Mouse (Mus musculus) midbrain, embryonic 13.5 days (tissue): ENCODE measurements at regions not wholly inside any gene's neighbourhood (a gene's known extent, or its start where the extent isn't known, plus 50 kb on each side); places are given as distances from the start of the nearest gene placed in this dataset.
A peak's percentile ranks its signal among the peaks of the same experiment; 100 is the strongest.

Source experiments
- ATAC-seq: fragments of 200-750 bp; cut with Nextera tagmentation; 2 replicates; pipeline ENCODE4 v1.8.0; 2017; ENCODE audit warnings: mild to moderate bottlenecking, moderate TSS enrichment, moderate library complexity
- H3K27ac ChIP-seq: fragments of 300-500 bp; sonication (generic); 2 replicates; pipeline ENCODE4 v1.5.1; 2015; ENCODE audit warnings: inconsistent platforms, mild to moderate bottlenecking, moderate library complexity
- H3K27me3 ChIP-seq: fragments of 300-500 bp; sonication (generic); 2 replicates; pipeline ENCODE4 v1.6.1; 2015; ENCODE audit warnings: mild to moderate bottlenecking, inconsistent platforms
- H3K36me3 ChIP-seq: fragments of 300-500 bp; sonication (generic); 2 replicates; pipeline ENCODE4 v1.6.1; 2015; ENCODE audit warnings: mild to moderate bottlenecking, inconsistent platforms
- H3K4me1 ChIP-seq: fragments of 300-500 bp; sonication (generic); replicated peaks from 2 replicates; pipeline ENCODE4 v1.6.1; 2015; ENCODE audit warnings: inconsistent platforms
- H3K4me2 ChIP-seq: fragments of 300-500 bp; sonication (generic); replicated peaks from 2 replicates; pipeline ENCODE4 v1.6.1; 2015; ENCODE audit warnings: moderate library complexity, mild to moderate bottlenecking, inconsistent platforms
- H3K4me3 ChIP-seq: fragments of 300-500 bp; sonication (generic); replicated peaks from 2 replicates; pipeline ENCODE4 v1.5.1; 2015; ENCODE audit warnings: mild to moderate bottlenecking, inconsistent platforms
- H3K9ac ChIP-seq: fragments of 300-500 bp; sonication (generic); replicated peaks from 2 replicates; pipeline ENCODE4 v1.6.1; 2015; ENCODE audit warnings: mild to moderate bottlenecking, inconsistent platforms
- H3K9me3 ChIP-seq: fragments of 300-500 bp; sonication (generic); 2 replicates; pipeline ENCODE4 v1.6.1; 2016; ENCODE audit warnings: mild to moderate bottlenecking, inconsistent platforms
- WGBS: fragments of 180-500 bp; shearing (Covaris S2); methylation state at CpG from one replicate; pipeline ENCODE4 v1.1.7; 2015; 5-methylcytosine and 5-hydroxymethylcytosine counted together

DNA sequence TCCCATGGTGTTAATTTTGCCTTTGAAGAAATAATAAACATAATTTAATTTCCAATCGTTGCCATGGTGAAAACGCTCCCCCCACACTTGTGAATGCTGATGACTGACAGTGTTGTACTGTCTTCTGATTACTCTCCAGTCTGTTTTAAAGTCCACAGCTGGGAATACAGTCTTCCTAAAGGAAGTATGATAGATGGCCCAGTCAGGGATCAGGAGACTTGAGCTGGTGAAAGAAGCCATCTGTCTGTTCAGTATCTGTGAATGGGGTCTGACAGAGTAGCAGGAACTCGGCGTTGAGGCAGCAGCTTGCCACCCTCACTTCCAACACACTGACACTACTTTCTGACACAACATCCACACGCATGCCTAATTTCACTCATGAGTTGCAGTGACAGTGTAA is 751.2 kb downstream of the Fat4 start:
- ATAC-seq: no peak
- Histone ChIP-seq H3K4me1 (no peaks in the 10 kb centered on the region), H3K36me3 (no peaks in the 10 kb centered on the region), H3K9me3 (no peaks in the 10 kb centered on the region), H3K4me3 (no peak overlapping the region), H3K4me2 (no peak overlapping the region), H3K27ac (no peak overlapping the region), H3K9ac (no peak overlapping the region), H3K27me3 (no peaks in the 10 kb centered on the region)
- WGBS: 76% methylated on average over 5 of the region's 5 CpGs

DNA sequence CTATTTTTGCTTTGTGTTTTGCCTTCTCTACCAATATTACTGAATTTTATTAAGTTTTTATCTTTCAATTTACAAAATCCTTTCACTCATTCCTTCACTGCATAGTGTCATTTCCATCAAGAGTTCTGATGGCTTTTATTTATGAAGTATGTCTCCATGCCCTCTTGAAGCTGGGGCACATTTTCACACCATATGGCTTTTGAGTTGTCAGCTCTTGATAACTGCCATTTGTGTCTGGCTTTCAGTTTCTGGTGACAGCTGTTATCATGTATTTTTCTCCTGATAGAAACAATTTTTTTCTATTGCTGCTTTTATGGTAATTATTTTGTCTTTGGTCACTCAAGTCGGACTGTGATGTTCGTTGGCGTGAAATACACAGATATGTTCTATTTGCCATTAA is 756.5 kb downstream of the Fat4 start:
- Histone ChIP-seq H3K4me3 (no peak overlapping the region), H3K9me3 (no peaks in the 10 kb centered on the region), H3K27ac (no peak overlapping the region), H3K36me3 (no peaks in the 10 kb centered on the region), H3K4me1 (no peaks in the 10 kb centered on the region), H3K4me2 (no peak overlapping the region), H3K27me3 (no peaks in the 10 kb centered on the region), H3K9ac (no peak overlapping the region)
- ATAC-seq: no peak
- 91% methylated on average over 3 of the region's 3 CpGs for WGBS

DNA sequence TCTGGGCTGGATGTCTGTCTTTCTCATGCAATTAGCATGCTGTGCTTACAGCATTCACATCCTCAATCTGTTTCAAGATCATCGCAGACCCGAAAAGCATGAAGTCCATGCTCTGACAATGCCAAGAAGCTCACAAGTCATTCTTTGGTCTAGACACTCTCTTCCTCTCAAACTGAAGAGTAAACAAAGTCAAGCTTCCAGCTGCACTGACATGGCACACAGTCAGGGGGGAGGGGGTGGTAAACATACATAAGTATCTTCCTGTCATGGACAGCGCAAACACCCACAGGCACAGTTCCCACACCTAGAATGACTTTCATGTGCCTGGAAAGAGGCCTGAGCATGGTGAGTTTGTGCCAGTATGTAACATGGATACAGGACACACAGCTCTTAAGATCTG is 780.1 kb downstream of the Fat4 start:
- Histone ChIP-seq H3K36me3 (no peaks in the 10 kb centered on the region), H3K4me1 (no peaks in the 10 kb centered on the region), H3K9ac (no peak overlapping the region), H3K4me2 (no peak overlapping the region), H3K27me3 (no peaks in the 10 kb centered on the region), H3K27ac (no peak overlapping the region), H3K9me3 (no peaks in the 10 kb centered on the region), H3K4me3 (no peak overlapping the region)
- ATAC-seq: no peak
- whole genome bisulfite sequencing: 90% methylated on average over 3 of the region's 3 CpGs

DNA sequence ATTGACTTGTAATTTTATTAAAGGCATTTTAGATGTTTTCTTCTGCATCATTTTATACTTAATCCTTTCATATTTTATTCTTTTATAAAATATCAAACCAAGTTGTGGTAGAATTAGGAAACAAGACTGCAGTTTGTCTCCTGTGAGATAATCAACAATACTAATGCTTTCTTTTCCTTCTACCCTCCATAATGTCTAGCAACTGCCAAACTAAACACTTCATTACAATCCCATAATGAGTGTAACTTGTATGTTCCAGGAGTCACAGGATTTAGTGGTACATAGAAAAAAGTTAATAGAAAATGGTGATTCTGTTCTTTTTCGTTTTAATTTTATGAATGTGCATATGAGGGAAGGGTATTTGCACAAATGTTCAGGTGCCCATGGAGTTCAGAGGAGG is 782.4 kb downstream of the Fat4 start:
- Histone ChIP-seq H3K4me1 (no peaks in the 10 kb centered on the region), H3K4me3 (no peak overlapping the region), H3K27me3 (no peaks in the 10 kb centered on the region), H3K9me3 (no peaks in the 10 kb centered on the region), H3K4me2 (no peak overlapping the region), H3K36me3 (no peaks in the 10 kb centered on the region), H3K9ac (no peak overlapping the region), H3K27ac (no peak overlapping the region)
- no peak for ATAC-seq
- WGBS: 69% methylated on average over 1 of the region's 1 CpGs

DNA sequence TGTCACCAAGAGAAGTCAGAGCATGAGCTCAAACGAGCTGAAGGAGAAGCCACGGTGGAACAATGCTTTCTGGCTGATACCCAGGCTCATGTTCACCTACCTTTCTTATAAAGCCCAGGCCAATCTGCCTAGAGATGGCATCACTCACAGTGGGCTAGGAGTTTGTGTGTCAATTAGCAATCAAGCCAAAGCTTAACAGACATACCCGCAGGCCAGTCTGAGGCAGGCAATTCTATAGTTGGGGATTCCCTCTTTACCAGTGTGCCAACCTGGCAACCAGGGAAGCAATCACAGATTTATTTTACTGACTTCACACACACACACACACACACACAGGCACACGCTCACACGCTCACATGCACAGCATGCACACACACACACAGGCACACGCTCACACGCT is 787.3 kb downstream of the Fat4 start:
- Histone ChIP-seq H3K27me3 (no peaks in the 10 kb centered on the region), H3K4me3 (no peak overlapping the region), H3K9me3 (no peaks in the 10 kb centered on the region), H3K36me3 (no peaks in the 10 kb centered on the region), H3K27ac (no peak overlapping the region), H3K4me1 (no peaks in the 10 kb centered on the region), H3K9ac (no peak overlapping the region), H3K4me2 (no peak overlapping the region)
- ATAC-seq: no peak
- 90% methylated on average over 7 of the region's 7 CpGs for WGBS

DNA sequence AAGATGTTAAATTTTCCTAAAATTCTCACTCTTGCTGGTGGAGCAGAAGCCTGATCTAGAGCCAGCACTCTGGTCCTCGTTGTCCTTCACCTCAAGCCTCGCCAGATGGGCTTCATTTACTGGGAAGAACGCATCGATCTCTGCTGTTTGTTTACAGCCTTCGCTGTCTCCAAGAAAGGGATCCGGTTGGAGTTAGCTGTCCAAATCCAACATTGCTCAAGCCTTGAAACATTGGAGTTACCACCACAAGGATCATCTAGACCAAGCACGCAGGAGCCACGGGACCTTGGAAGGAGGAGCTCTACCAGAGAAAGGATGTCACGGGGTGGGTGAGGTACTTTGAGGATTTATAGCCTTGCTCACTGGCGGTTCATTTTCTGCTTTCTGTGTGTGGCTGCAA is 788.2 kb downstream of the Fat4 start:
- ATAC-seq: no peak
- H3K27me3 ChIP-seq: no peaks in the 10 kb centered on the region
- WGBS: 85% methylated on average over 10 of the region's 10 CpGs
- H3K9ac ChIP-seq: no peak overlapping the region
- H3K4me2 ChIP-seq: no peak overlapping the region
- H3K36me3 ChIP-seq: no peaks in the 10 kb centered on the region
- no peak overlapping the region for H3K4me3 ChIP-seq
- H3K27ac ChIP-seq: no peak overlapping the region
- no peaks in the 10 kb centered on the region for H3K4me1 ChIP-seq
- H3K9me3 ChIP-seq: no peaks in the 10 kb centered on the region

DNA sequence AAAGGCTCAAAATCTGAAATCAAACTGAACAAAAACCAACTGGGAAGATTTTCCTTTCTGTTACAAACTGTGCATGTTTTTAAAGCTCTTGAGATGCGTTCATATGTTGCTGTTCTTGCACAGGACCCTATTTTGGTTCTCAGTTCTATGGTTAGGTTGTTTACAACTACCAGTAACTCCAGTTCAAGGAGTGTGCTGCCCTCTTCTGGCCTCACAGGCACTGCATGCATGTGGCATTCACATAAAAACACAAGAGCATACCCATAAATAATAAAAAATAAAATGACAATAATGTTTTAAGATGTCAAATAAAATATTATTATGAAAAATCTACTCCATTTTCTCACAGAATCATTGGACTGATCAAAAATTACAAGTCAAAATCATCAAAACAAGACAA is 818.9 kb downstream of the Fat4 start:
- no peak overlapping the region for H3K4me3 ChIP-seq
- no peaks in the 10 kb centered on the region for H3K36me3 ChIP-seq
- H3K9ac ChIP-seq: no peak overlapping the region
- H3K27ac ChIP-seq: no peak overlapping the region
- 96% methylated on average over 1 of the region's 1 CpGs for WGBS
- no peaks in the 10 kb centered on the region for H3K9me3 ChIP-seq
- no peaks in the 10 kb centered on the region for H3K4me1 ChIP-seq
- ATAC-seq: no peak
- H3K27me3 ChIP-seq: no peaks in the 10 kb centered on the region
- H3K4me2 ChIP-seq: no peak overlapping the region

DNA sequence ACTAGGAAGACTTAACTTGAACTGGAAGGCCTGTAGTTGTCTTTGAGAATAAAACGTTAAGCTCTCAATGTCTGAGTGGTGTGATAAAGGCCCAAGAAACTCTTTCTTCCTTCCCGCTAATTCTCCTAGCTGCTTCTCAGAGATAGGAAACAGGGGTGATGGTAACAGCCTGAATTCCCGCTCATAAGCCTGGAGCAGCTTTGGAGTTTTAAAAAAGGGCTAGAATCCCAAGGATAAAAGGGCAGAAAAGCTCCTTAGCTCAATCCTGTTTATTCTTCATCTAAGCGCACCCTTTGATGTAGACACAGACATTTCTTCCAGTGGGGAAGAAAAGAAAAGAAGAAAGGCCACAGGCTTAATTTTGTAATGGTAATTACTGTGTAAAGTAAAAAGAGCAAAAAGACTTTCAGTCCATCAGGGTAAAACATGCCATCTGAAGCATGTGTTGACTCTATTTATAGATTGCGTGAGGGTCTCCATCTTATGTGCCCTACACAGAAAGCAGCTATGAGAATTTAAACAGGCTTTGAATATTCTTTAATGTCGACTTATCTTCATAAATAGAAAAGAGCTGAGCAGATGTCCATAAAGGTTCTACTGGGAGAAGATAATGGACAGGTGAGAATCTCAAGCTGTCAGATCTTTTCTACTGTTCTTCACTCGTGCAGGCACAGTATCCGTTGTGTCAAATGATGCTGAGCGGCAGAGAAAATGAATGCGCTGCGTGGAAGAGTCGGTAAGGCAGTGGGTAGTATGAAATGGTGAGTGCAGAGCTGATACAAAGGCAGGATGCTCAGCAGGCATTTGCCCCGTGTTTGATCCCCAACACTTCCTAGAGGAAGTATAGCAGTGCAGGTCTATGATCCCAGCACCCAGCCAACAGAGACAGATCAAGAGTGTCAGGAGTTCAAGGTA is 818.0 kb upstream of the Intu start:
- H3K27me3 ChIP-seq: no peaks in the 10 kb centered on the region
- H3K4me3 ChIP-seq: no peak overlapping the region
- peak; percentile 59 for ATAC-seq
- H3K36me3 ChIP-seq: no peaks in the 10 kb centered on the region
- H3K4me2 ChIP-seq: no peak overlapping the region
- no peak overlapping the region for H3K9ac ChIP-seq
- 25% methylated on average over 13 of the region's 13 CpGs for WGBS
- H3K27ac ChIP-seq: no peak overlapping the region
- H3K4me1 ChIP-seq: peaks cover 22% of the 10 kb centered on the region
- no peaks in the 10 kb centered on the region for H3K9me3 ChIP-seq

DNA sequence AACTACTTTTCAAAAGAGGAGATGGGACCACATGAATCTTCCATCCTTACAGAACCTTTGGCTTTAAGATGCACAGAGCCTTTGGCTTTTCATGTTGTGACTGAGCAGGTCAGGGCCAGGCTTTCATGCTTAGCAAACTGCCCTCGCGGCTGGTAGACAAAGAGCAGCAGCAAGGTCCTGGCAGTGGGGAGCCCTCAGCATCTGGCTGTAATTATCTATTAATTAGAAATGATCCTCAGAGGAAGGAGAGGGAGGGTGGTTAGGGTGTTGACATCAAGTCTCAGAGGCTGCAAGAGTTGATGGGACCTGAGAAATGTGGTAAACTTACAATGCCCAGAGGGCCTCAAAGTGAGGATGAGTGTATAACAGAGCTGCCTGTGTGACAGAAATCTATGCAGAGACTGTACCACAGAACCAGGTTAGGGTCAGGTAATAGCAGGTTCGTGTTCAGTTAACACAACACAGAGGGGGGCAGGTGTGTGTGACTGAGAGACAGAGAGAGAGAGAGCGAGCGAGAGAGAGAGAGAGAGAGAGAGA is 817.0 kb upstream of the Intu start:
- Histone ChIP-seq H3K27ac (no peak overlapping the region), H3K9me3 (no peaks in the 10 kb centered on the region), H3K4me3 (no peak overlapping the region), H3K36me3 (no peaks in the 10 kb centered on the region), H3K4me2 (no peak overlapping the region), H3K27me3 (no peaks in the 10 kb centered on the region), H3K9ac (no peak overlapping the region), H3K4me1 (peaks cover 22% of the 10 kb centered on the region)
- ATAC-seq: no peak
- 53% methylated on average over 5 of the region's 5 CpGs for WGBS

DNA sequence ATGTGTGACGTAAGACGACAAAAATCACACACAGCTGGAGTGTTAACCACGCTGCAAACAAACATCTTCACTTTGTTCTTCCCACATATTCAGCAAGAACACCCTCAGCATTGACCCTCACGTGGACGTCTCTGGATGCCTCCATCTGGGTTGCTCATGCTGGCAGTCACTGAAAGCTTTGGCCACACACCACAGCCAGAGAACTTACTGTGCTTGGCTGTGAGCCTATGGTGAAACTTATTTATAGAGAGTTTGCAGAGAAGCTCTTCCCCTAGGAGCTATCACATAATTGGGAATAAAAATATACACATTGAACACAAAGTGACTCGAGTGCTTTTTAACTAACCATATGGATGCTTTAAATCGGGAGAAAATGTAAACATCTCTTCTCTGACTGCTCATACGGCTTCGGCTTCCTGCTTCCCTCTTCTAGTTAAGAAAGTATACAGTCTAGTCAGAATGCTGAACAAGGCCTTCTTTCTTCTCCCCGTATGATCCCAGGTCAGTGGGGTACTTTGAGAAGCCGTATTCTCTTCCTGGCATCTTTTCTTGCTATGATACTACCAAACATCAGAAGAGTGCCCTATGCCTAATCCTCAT is 812.0 kb upstream of the Intu start:
- no peak overlapping the region for H3K4me3 ChIP-seq
- H3K4me1 ChIP-seq: 0 out of 2 replicates have a peak, but pooled peaks cover 3% of the 10 kb centered on the region
- no peaks in the 10 kb centered on the region for H3K9me3 ChIP-seq
- no peaks in the 10 kb centered on the region for H3K36me3 ChIP-seq
- 86% methylated on average over 11 of the region's 11 CpGs for WGBS
- no peaks in the 10 kb centered on the region for H3K27me3 ChIP-seq
- H3K27ac ChIP-seq: no peak overlapping the region
- H3K4me2 ChIP-seq: no peak overlapping the region
- H3K9ac ChIP-seq: no peak overlapping the region
- no peak for ATAC-seq

DNA sequence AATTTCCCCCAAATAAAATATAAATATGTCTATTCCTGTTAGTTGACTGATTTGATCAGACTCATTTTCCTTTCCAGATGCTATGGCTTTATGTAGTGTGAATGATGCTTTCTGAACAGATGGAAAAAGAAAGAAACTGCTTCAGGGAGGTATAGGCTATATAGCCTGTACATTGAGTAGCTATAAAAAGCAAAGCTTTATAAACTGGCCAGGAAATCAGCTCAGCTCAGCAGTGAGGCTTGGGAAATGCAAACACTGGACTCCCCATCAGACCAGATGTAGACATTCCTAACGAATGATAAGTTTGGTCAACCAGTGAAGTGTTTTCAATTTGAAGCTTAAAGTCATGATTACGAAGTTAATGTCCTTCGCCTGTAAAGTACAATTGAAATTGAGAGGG is 805.3 kb upstream of the Intu start:
- 87% methylated on average over 3 of the region's 3 CpGs for WGBS

DNA sequence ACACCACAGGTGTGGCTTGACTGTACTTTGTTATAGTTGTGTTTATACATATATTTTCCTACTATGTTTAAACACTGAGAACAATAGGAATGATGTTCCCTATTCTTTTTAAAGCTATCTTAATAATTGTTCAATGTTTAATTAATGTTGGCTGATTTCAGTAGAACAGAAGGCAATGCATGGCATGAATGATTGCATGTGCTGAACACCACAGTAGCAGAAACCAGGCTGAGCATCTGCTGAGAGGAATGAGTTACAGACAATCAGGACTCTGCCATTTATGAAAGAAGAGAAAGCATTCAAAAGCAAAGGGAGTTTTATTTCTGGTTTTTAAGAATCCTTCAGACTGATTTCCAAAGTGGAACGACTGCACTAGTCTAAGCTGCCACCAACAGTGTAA is 794.4 kb upstream of the Intu start:
- Histone ChIP-seq H3K27ac (no peak overlapping the region), H3K9ac (no peak overlapping the region), H3K27me3 (no peaks in the 10 kb centered on the region), H3K4me3 (no peak overlapping the region), H3K9me3 (no peaks in the 10 kb centered on the region), H3K4me2 (no peak overlapping the region), H3K4me1 (no peaks in the 10 kb centered on the region), H3K36me3 (no peaks in the 10 kb centered on the region)
- WGBS: 32% methylated on average over 1 of the region's 1 CpGs
- no peak for ATAC-seq

More for the DNA sequence above, 805.3 kb upstream of the Intu start:
- no peak overlapping the region for H3K27ac ChIP-seq
- H3K4me2 ChIP-seq: no peak overlapping the region
- no peaks in the 10 kb centered on the region for H3K4me1 ChIP-seq
- H3K9ac ChIP-seq: no peak overlapping the region
- ATAC-seq: no peak
- H3K9me3 ChIP-seq: no peaks in the 10 kb centered on the region
- H3K36me3 ChIP-seq: no peaks in the 10 kb centered on the region
- H3K4me3 ChIP-seq: no peak overlapping the region
- H3K27me3 ChIP-seq: no peaks in the 10 kb centered on the region
